Mouse (Mus musculus): ENCODE measurements at regions not wholly inside any gene's neighbourhood (a gene's known extent, or its start where the extent isn't known, plus 50 kb on each side); places are given as distances from the start of the nearest gene placed in this dataset.

DNA sequence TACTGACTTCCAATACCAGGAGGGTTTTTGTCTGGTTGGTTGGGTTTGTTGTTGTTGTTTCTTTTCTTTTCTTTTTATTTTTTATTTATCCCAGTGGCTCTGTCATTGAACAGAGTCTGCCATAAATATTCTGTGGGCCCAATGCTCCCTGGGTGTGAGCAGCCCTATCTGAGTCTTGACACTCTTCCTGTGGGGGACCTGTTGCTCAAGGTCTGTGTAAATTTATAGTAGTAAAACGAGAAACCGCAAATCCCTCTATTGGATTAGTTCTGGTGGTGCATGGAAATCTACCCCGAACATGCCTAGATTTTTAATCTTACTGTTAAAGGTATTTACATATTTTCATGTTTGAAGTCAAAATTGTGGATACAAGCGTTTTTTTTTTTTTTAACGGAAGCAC is 395.2 kb downstream of the Atp23 start:
- Histone ChIP-seq H3K27ac (ENCODE audit: low read depth, low read length) (no peak overlapping the region), H3K4me3 (ENCODE audit: low read depth, low read length) (no peak overlapping the region), H3K4me1 (replicated peaks; ENCODE audit: control insufficient read depth, insufficient read depth, low read length) (no peaks in the 10 kb centered on the region), H3K9ac (ENCODE audit: low read depth, low read length) (no peak overlapping the region), H3K27me3 (ENCODE audit: control insufficient read depth, insufficient read depth, low read length) (no peaks in the 10 kb centered on the region), H3K4me2 (replicated peaks; ENCODE audit: low read depth, low read length) (no peak overlapping the region), H3K36me3 (ENCODE audit: control insufficient read depth, insufficient read depth, low read length) (no peaks in the 10 kb centered on the region), H3K9me3 (ENCODE audit: control insufficient read depth, low read length) (no peaks in the 10 kb centered on the region)
- DNase-seq (ENCODE audit: low spot score) (no peak), ATAC-seq (ENCODE audit: low FRiP score) (no peak)
- WGBS = 91% methylated on average over 5 of the region's 5 CpGs

DNA sequence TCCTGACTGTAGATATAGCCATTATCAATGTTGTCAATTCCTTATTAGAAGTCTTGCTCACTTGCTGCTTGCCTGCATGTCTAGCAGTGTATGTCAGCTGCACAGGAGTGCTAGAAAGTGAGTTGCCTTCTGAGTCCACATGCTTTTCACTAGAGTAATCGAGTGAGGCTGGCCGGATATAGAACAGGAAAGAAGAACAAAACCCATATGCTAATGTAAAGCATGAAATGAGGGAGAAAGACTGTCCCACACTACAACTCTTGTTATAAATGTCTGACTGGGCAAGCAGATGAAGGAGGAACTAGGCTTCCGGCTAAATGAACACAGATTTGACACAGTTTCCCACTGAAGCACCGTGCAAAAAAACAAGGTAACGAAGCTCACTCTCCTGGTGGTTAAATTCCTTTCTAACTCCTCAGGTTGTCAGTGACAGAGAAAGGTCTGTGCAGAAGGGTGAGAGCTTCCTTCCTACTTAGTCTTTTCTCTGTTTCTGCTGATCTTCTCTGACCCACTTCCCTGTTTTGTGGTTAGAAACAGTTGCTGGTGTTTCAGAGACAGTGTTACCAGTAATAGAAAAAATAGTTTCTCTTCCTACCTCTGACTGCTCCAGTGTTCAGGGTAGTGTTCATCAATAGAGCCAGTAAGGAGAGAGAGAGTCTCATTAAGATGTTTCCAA is 399.0 kb downstream of the Atp23 start:
- Histone ChIP-seq H3K4me2 (replicated peaks; ENCODE audit: low read depth, low read length) (no peak overlapping the region), H3K27ac (ENCODE audit: low read depth, low read length) (no peak overlapping the region), H3K4me1 (replicated peaks; ENCODE audit: control insufficient read depth, insufficient read depth, low read length) (no peaks in the 10 kb centered on the region), H3K9ac (ENCODE audit: low read depth, low read length) (no peak overlapping the region), H3K27me3 (ENCODE audit: control insufficient read depth, insufficient read depth, low read length) (no peaks in the 10 kb centered on the region), H3K36me3 (ENCODE audit: control insufficient read depth, insufficient read depth, low read length) (no peaks in the 10 kb centered on the region), H3K4me3 (ENCODE audit: low read depth, low read length) (no peak overlapping the region), H3K9me3 (ENCODE audit: control insufficient read depth, low read length) (no peaks in the 10 kb centered on the region)
- 77% methylated on average over 5 of the region's 5 CpGs for WGBS
- DNase-seq (ENCODE audit: low spot score) (no peak), ATAC-seq (ENCODE audit: low FRiP score) (no peak)

DNA sequence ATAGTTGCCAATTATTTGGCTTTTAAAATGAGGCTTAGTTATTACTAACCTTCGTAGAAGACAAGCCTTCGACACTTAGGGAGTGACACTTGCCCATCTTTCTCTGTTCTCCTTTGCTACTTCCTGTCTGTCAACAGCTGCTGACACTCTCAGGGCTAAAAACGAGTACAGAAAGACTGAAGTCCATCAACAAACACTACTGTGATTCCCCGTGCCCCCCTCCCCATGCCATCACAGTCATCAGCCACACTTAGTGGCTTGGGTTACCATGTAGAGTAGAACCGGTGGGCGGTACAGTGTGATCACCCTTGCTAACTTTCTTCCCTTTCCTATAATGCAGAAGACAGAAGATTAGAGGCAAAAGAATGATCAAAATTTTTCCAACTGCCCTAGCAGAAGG is 402.4 kb downstream of the Atp23 start:
- Histone ChIP-seq H3K4me1 (replicated peaks; ENCODE audit: control insufficient read depth, insufficient read depth, low read length) (no peaks in the 10 kb centered on the region), H3K36me3 (ENCODE audit: control insufficient read depth, insufficient read depth, low read length) (no peaks in the 10 kb centered on the region), H3K9me3 (ENCODE audit: control insufficient read depth, low read length) (no peaks in the 10 kb centered on the region), H3K4me2 (replicated peaks; ENCODE audit: low read depth, low read length) (no peak overlapping the region), H3K4me3 (ENCODE audit: low read depth, low read length) (no peak overlapping the region), H3K27ac (ENCODE audit: low read depth, low read length) (no peak overlapping the region), H3K9ac (ENCODE audit: low read depth, low read length) (no peak overlapping the region), H3K27me3 (ENCODE audit: control insufficient read depth, insufficient read depth, low read length) (no peaks in the 10 kb centered on the region)
- DNase-seq (ENCODE audit: low spot score) (no peak), ATAC-seq (ENCODE audit: low FRiP score) (no peak)
- 84% methylated on average over 6 of the region's 6 CpGs for WGBS

DNA sequence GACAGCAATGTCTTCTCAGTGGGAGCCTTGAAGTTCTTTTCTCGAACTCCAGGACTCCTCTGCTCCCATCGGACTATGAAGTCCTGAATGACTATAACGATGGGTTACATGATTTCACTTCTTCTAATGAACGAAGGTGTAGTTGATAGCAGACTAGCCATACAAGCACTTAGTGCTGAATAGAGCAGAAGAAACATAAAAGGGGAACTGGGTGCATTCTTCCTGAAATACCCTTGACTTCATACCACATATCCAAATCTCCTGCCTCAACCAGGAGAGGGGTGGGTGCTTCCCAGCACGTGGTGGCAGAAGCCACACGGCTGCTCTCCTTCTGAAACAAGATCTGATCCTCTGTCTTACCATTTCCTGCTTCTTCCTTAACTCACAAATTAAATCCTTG is 407.4 kb downstream of the Atp23 start:
- H3K9ac ChIP-seq (ENCODE audit: low read depth, low read length) = no peak overlapping the region
- no peaks in the 10 kb centered on the region for H3K9me3 ChIP-seq (ENCODE audit: control insufficient read depth, low read length)
- no peaks in the 10 kb centered on the region for H3K4me1 ChIP-seq (replicated peaks; ENCODE audit: control insufficient read depth, insufficient read depth, low read length)
- no peak overlapping the region for H3K4me3 ChIP-seq (ENCODE audit: low read depth, low read length)
- ATAC-seq (ENCODE audit: low FRiP score) = no peak
- no peak overlapping the region for H3K4me2 ChIP-seq (replicated peaks; ENCODE audit: low read depth, low read length)
- 89% methylated on average over 6 of the region's 6 CpGs for WGBS
- no peak for DNase-seq (ENCODE audit: low spot score)
- H3K27ac ChIP-seq (ENCODE audit: low read depth, low read length) = no peak overlapping the region
- no peaks in the 10 kb centered on the region for H3K27me3 ChIP-seq (ENCODE audit: control insufficient read depth, insufficient read depth, low read length)
- no peaks in the 10 kb centered on the region for H3K36me3 ChIP-seq (ENCODE audit: control insufficient read depth, insufficient read depth, low read length)

DNA sequence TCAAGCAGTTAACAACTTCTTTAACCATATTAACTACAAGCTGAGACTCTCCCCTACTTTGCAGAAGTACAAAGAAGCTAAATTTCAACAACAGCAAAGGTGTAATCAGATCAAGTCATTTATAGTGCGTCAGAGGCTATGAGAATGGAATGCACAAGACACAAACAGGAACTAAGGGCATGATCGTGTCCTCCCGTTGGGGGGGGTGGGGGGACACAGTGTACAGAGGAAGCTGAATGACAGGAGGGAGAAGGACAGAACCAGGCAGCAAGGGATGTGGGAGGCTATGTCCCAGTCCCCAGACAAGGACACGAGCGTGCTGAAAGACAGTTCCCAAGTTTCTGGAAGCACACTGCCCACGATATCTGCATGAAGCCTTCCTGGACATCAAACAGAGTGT is 408.9 kb downstream of the Atp23 start:
- Histone ChIP-seq H3K27ac (ENCODE audit: low read depth, low read length) (no peak overlapping the region), H3K9ac (ENCODE audit: low read depth, low read length) (no peak overlapping the region), H3K4me3 (ENCODE audit: low read depth, low read length) (no peak overlapping the region), H3K27me3 (ENCODE audit: control insufficient read depth, insufficient read depth, low read length) (no peaks in the 10 kb centered on the region), H3K4me2 (replicated peaks; ENCODE audit: low read depth, low read length) (no peak overlapping the region), H3K9me3 (ENCODE audit: control insufficient read depth, low read length) (no peaks in the 10 kb centered on the region), H3K36me3 (ENCODE audit: control insufficient read depth, insufficient read depth, low read length) (no peaks in the 10 kb centered on the region), H3K4me1 (replicated peaks; ENCODE audit: control insufficient read depth, insufficient read depth, low read length) (no peaks in the 10 kb centered on the region)
- DNase-seq (ENCODE audit: low spot score) (no peak), ATAC-seq (ENCODE audit: low FRiP score) (no peak)
- whole genome bisulfite sequencing = 89% methylated on average over 6 of the region's 6 CpGs

DNA sequence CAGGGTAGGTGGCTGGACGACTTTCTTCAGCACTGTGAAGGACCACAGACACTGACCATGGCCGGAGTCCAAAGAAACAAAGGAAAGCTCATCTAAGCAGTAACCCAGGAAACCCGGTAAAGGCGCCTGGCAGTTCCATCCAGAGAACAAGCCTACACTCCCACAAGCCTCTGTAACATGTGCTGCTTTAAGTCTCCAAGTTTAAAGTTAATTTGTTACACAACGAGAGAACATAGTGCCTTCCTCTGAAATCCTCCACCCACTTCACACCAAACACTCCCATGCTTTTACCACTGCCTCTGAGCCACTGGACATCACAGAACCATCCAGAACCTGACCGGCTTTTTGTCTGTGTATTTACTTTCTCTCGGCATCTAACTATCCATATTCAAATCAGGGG is 416.0 kb downstream of the Atp23 start:
- Histone ChIP-seq H3K9ac (ENCODE audit: low read depth, low read length) (no peak overlapping the region), H3K4me2 (replicated peaks; ENCODE audit: low read depth, low read length) (no peak overlapping the region), H3K27me3 (ENCODE audit: control insufficient read depth, insufficient read depth, low read length) (no peaks in the 10 kb centered on the region), H3K36me3 (ENCODE audit: control insufficient read depth, insufficient read depth, low read length) (no peaks in the 10 kb centered on the region), H3K4me1 (replicated peaks; ENCODE audit: control insufficient read depth, insufficient read depth, low read length) (no peaks in the 10 kb centered on the region), H3K4me3 (ENCODE audit: low read depth, low read length) (no peak overlapping the region), H3K27ac (ENCODE audit: low read depth, low read length) (no peak overlapping the region), H3K9me3 (ENCODE audit: control insufficient read depth, low read length) (no peaks in the 10 kb centered on the region; the same call in 1 of the 2 replicates)
- WGBS = 91% methylated on average over 7 of the region's 7 CpGs
- ATAC-seq (ENCODE audit: low FRiP score) (no peak), DNase-seq (ENCODE audit: low spot score) (no peak)

DNA sequence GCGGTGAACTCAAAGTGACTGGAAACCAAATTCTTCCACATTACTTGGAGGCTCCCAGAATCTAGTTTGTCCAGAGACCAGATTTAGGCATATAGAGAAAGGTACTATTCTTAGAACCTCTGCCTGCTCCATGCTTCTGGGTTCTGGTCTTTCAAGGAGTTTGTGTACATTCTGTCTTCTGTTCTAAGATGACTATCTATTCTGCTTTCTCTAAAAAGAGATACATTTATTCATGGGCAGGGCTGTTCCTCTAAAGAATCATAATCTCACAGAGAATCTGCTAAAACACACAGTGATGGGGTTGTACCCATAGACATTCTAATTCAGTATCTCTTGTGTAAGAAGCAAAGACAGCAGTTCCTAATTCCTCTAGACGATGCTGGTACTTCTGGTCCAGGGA is 417.7 kb downstream of the Atp23 start:
- no peaks in the 10 kb centered on the region for H3K4me1 ChIP-seq (replicated peaks; ENCODE audit: control insufficient read depth, insufficient read depth, low read length)
- 90% methylated on average over 2 of the region's 2 CpGs for WGBS
- H3K27me3 ChIP-seq (ENCODE audit: control insufficient read depth, insufficient read depth, low read length) = no peaks in the 10 kb centered on the region
- no peak overlapping the region for H3K9ac ChIP-seq (ENCODE audit: low read depth, low read length)
- no peaks in the 10 kb centered on the region for H3K36me3 ChIP-seq (ENCODE audit: control insufficient read depth, insufficient read depth, low read length)
- no peak for DNase-seq (ENCODE audit: low spot score)
- H3K27ac ChIP-seq (ENCODE audit: low read depth, low read length) = no peak overlapping the region
- H3K4me2 ChIP-seq (replicated peaks; ENCODE audit: low read depth, low read length) = no peak overlapping the region
- no peaks in the 10 kb centered on the region; the same call in 1 of the 2 replicates for H3K9me3 ChIP-seq (ENCODE audit: control insufficient read depth, low read length)
- no peak overlapping the region for H3K4me3 ChIP-seq (ENCODE audit: low read depth, low read length)
- ATAC-seq (ENCODE audit: low FRiP score) = no peak

DNA sequence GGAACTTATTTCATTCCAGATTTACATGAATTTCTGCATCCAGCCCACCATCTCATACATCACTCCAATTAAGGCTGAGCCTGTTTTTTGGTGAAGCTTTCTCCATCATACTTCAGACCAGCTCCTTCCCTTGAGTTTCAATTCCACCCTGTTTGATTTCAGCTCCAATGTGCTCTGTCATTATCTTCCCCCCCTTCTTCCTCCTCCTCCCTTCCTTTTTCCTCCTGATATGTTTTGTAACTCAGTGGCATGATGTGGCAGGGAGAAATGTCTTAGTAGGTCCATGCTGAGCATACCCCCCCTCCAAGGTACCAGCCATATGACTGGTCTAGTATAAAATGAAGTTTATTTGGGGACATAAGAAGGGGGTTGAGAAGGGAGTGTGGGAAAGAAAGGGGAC is 420.8 kb downstream of the Atp23 start:
- Histone ChIP-seq H3K27ac (ENCODE audit: low read depth, low read length) (no peak overlapping the region), H3K9me3 (ENCODE audit: control insufficient read depth, low read length) (no peaks in the 10 kb centered on the region; the same call in 1 of the 2 replicates), H3K36me3 (ENCODE audit: control insufficient read depth, insufficient read depth, low read length) (no peaks in the 10 kb centered on the region), H3K27me3 (ENCODE audit: control insufficient read depth, insufficient read depth, low read length) (no peaks in the 10 kb centered on the region), H3K9ac (ENCODE audit: low read depth, low read length) (no peak overlapping the region), H3K4me1 (replicated peaks; ENCODE audit: control insufficient read depth, insufficient read depth, low read length) (no peaks in the 10 kb centered on the region), H3K4me3 (ENCODE audit: low read depth, low read length) (no peak overlapping the region), H3K4me2 (replicated peaks; ENCODE audit: low read depth, low read length) (no peak overlapping the region)
- DNase-seq (ENCODE audit: low spot score) = no peak
- ATAC-seq (ENCODE audit: low FRiP score) = no peak

DNA sequence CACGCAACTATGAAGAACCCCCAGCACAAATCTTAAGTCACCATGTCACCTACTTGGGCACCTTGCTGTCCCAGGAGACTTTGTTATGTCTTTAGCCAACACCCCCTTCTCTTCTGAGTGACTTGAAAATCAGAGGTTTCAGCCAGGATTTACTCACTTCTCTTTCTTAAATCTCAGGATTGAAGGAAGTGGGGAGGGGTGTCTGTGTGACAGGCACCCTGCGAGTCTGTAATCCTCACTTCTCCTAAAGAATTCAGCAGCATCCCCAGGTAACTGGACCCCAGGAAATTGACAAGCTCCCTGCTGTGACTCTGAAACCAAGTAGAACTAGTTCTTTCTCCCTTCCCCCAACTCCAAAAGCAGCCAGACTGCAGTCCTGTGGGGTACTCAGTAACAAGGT is 421.4 kb downstream of the Atp23 start:
- no peak for ATAC-seq (ENCODE audit: low FRiP score)
- 45% methylated on average over 2 of the region's 2 CpGs for WGBS

More for the DNA sequence above, 421.4 kb downstream of the Atp23 start:
- Histone ChIP-seq H3K27me3 (ENCODE audit: control insufficient read depth, insufficient read depth, low read length) (no peaks in the 10 kb centered on the region), H3K9me3 (ENCODE audit: control insufficient read depth, low read length) (no peaks in the 10 kb centered on the region; the same call in 1 of the 2 replicates), H3K4me1 (replicated peaks; ENCODE audit: control insufficient read depth, insufficient read depth, low read length) (no peaks in the 10 kb centered on the region), H3K9ac (ENCODE audit: low read depth, low read length) (no peak overlapping the region), H3K27ac (ENCODE audit: low read depth, low read length) (no peak overlapping the region), H3K36me3 (ENCODE audit: control insufficient read depth, insufficient read depth, low read length) (no peaks in the 10 kb centered on the region), H3K4me3 (ENCODE audit: low read depth, low read length) (no peak overlapping the region), H3K4me2 (replicated peaks; ENCODE audit: low read depth, low read length) (no peak overlapping the region)
- DNase-seq (ENCODE audit: low spot score) = no peak
